Comparison of ENCODE assay signal across 8 mouse cellular contexts in genomic region chr7:49923376-49923775, GRCm38 (mm10). TPM values are rescaled to one million over a fixed set of nuclear protein-coding genes. Genes with fewer than 3 reads are reported as not detected.
DNase-seq lines count a peak whose midpoint lies in the region; ATAC-seq and TF ChIP-seq lines count a peak whose summit lies in the region.

No protein-coding gene starts in this region.

- intact Hi-C loops in heart, postnatal 36 days (cut with DNase I) = loop anchor here (1.0 to 5.0 kb wide), 2 partner anchors 145 to 306 kb away; partner anchors contain the start of gene Prmt3

- 0% methylated on average over 13 of the region's 13 CpGs for WGBS in forebrain, embryonic 16.5 days
- WGBS in lung, embryonic 14.5 days = 1% methylated on average over 13 of the region's 13 CpGs
- WGBS in olfactory bulb, adult 2 months = under 1% methylated on average over 13 of the region's 13 CpGs

- TF ChIP-seq CTCF in ES-Bruce4 (IDR thresholded peaks at IDR 0.05; ENCODE audit: low read depth, low read length) = peak; percentile 99
- peak; percentile 100 for TF ChIP-seq CTCF in layer of hippocampus, adult 2 months (conservative IDR thresholded peaks at IDR 0.05)
- peak; percentile 99 for TF ChIP-seq CTCF in lung, embryonic 14.5 days (IDR thresholded peaks at IDR 0.05; ENCODE audit: low read depth)
- peak; percentile 98 for TF ChIP-seq CTCF in olfactory bulb, adult 2 months (IDR thresholded peaks at IDR 0.05; ENCODE audit: insufficient read depth, low read depth, low read length)

- TF ChIP-seq EP300 in ES-Bruce4 (IDR thresholded peaks at IDR 0.05; ENCODE audit: insufficient read depth, low read depth, low read length) = no peak

- H3K36me3 ChIP-seq in ES-Bruce4 (ENCODE audit: control insufficient read depth, insufficient read depth, low read length, poor library complexity, severe bottlenecking) = no peaks in the 10 kb centered on the region
- no peaks in the 10 kb centered on the region for H3K36me3 ChIP-seq in forebrain, embryonic 16.5 days (ENCODE audit: control insufficient read depth, insufficient read depth)
- no peaks in the 10 kb centered on the region for H3K36me3 ChIP-seq in lung, embryonic 14.5 days (ENCODE audit: insufficient read depth)

- no peak overlapping the region for H3K27ac ChIP-seq in ES-Bruce4 (ENCODE audit: insufficient read depth, low read length)
- H3K27ac ChIP-seq in forebrain, embryonic 16.5 days (ENCODE audit: low read length) = no peak overlapping the region
- H3K27ac ChIP-seq in layer of hippocampus, adult 2 months = peak overlapping the region; percentile 12
- no peak overlapping the region for H3K27ac ChIP-seq in lung, embryonic 14.5 days (ENCODE audit: low read depth)
- H3K27ac ChIP-seq in olfactory bulb, adult 2 months (ENCODE audit: insufficient read depth, low read depth, low read length) = no peak overlapping the region

- peak; percentile 92 for ATAC-seq in forebrain, embryonic 16.5 days
- ATAC-seq in lung, embryonic 14.5 days (ENCODE audit: insufficient read depth) = peak; percentile 84

- TF ChIP-seq POLR2A in ES-Bruce4 (IDR thresholded peaks at IDR 0.05; ENCODE audit: insufficient read depth, low read length) = no peak
- TF ChIP-seq POLR2A in olfactory bulb, adult 2 months (IDR thresholded peaks at IDR 0.05; ENCODE audit: insufficient read depth, low read depth, low read length) = no peak

- peak; percentile 64 for DNase-seq in cerebellum, adult 11 months
- peak; percentile 75 to 78 for DNase-seq in heart, postnatal 36 days
- DNase-seq in layer of hippocampus, adult 2 months (ENCODE audit: low spot score in 2 of 2) = peak; percentile 87
- peak; percentile 94 for DNase-seq in lung, embryonic 14.5 days
- DNase-seq in thymus, adult 18-20 months = peak; percentile 14 to 20

- no peak overlapping the region for H3K9ac ChIP-seq in ES-Bruce4 (ENCODE audit: low read depth, poor library complexity, severe bottlenecking)
- no peak overlapping the region; the same call in 1 of the 2 replicates for H3K9ac ChIP-seq in forebrain, embryonic 16.5 days (replicated peaks; ENCODE audit: low read depth, low read length)
- no peak overlapping the region for H3K9ac ChIP-seq in lung, embryonic 14.5 days

- H3K4me3 ChIP-seq in ES-Bruce4 (ENCODE audit: low read depth, low read length) = no peak overlapping the region
- no peak overlapping the region for H3K4me3 ChIP-seq in forebrain, embryonic 16.5 days (replicated peaks; ENCODE audit: low read length)
- H3K4me3 ChIP-seq in layer of hippocampus, adult 2 months = peak overlapping the region; percentile 40
- H3K4me3 ChIP-seq in lung, embryonic 14.5 days (ENCODE audit: low read depth, low read length) = no peak overlapping the region
- no peak overlapping the region for H3K4me3 ChIP-seq in olfactory bulb, adult 2 months (ENCODE audit: insufficient read depth, low read depth, low read length)

- H3K4me1 ChIP-seq in ES-Bruce4 (ENCODE audit: control insufficient read depth, insufficient read depth, low read length) = no peaks in the 10 kb centered on the region
- 0 out of 2 replicates have a peak, but pooled peaks cover 6% of the 10 kb centered on the region for H3K4me1 ChIP-seq in forebrain, embryonic 16.5 days (replicated peaks; ENCODE audit: control insufficient read depth, insufficient read depth, low read length)
- no peaks in the 10 kb centered on the region for H3K4me1 ChIP-seq in lung, embryonic 14.5 days (ENCODE audit: insufficient read depth)
- peaks cover 6% of the 10 kb centered on the region for H3K4me1 ChIP-seq in olfactory bulb, adult 2 months (ENCODE audit: control insufficient read depth, insufficient read depth, low read length)

- H3K27me3 ChIP-seq in ES-Bruce4 (ENCODE audit: control insufficient read depth, insufficient read depth, low read length, poor library complexity, severe bottlenecking) = no peaks in the 10 kb centered on the region
- peaks cover 41% of the 10 kb centered on the region for H3K27me3 ChIP-seq in forebrain, embryonic 16.5 days (replicated peaks; ENCODE audit: control insufficient read depth, insufficient read depth, low read length)
- H3K27me3 ChIP-seq in lung, embryonic 14.5 days (ENCODE audit: insufficient read depth, low read length) = no peaks in the 10 kb centered on the region

- H3K9me3 ChIP-seq in ES-Bruce4 (replicated peaks; ENCODE audit: control insufficient read depth, insufficient read depth, low read length, poor library complexity, severe bottlenecking) = no peaks in the 10 kb centered on the region
- H3K9me3 ChIP-seq in forebrain, embryonic 16.5 days (ENCODE audit: control insufficient read depth, low read length) = 0 out of 2 replicates have a peak, but pooled peaks cover 3% of the 10 kb centered on the region
- no peaks in the 10 kb centered on the region for H3K9me3 ChIP-seq in lung, embryonic 14.5 days (ENCODE audit: low read depth, low read length)

- H3K4me2 ChIP-seq in forebrain, embryonic 16.5 days (ENCODE audit: low read length) = peak overlapping the region; percentile 43
- H3K4me2 ChIP-seq in lung, embryonic 14.5 days = peak overlapping the region; percentile 5; the same call in 1 of the 2 replicates

RNA-seq across cellular contexts. Expression of gene Slc6a5, which starts 13.4 kb away (rescaled TPM):
- not detected in 2 replicates for polyA plus RNA-seq in ES-Bruce4 (2011; ENCODE audit: insufficient read depth, insufficient read length, low read depth, missing spikeins)
- not detected in 2 replicates for polyA plus RNA-seq in forebrain, embryonic 16.5 days (2015; fragmentation: Nextera tagmentation; extraction: Ambion mirVana)
- total RNA-seq in heart, postnatal 36 days (2021) = not detected
- not detected for total RNA-seq in layer of hippocampus, adult 2 months (2021)
- polyA plus RNA-seq in lung, embryonic 14.5 days (2014; fragmentation: Nextera tagmentation; extraction: Ambion mirVana) = not detected in 2 replicates
- not detected in 2 replicates for polyA plus RNA-seq in olfactory bulb, adult 2 months (2012; ENCODE audit: insufficient read depth, insufficient read length, low replicate concordance, missing spikeins)

RNA-seq across cellular contexts. Expression of gene Nell1, which starts 51.3 kb away (rescaled TPM):
- 0.52 TPM in 1 of 2 replicates, not detected in the other for polyA plus RNA-seq in ES-Bruce4 (2011; ENCODE audit: insufficient read depth, insufficient read length, low read depth, missing spikeins)
- polyA plus RNA-seq in forebrain, embryonic 16.5 days (2015; fragmentation: Nextera tagmentation; extraction: Ambion mirVana) = 11.0 and 14.2 TPM in 2 replicates
- not detected for total RNA-seq in heart, postnatal 36 days (2021)
- total RNA-seq in layer of hippocampus, adult 2 months (2021) = 10 to 100 TPM; 46.2 to 51.7 TPM
- 2.8 and 3.3 TPM in 2 replicates for polyA plus RNA-seq in lung, embryonic 14.5 days (2014; fragmentation: Nextera tagmentation; extraction: Ambion mirVana)
- polyA plus RNA-seq in olfactory bulb, adult 2 months (2012; ENCODE audit: insufficient read depth, insufficient read length, low replicate concordance, missing spikeins) = not detected in 2 replicates

Comparison
In these comparisons a context has a peak if more than half of its experiments do, and no peak if none do; other contexts are left out.
1. DNase-seq: peak in every context shown above with its lines; median percentile 94 in lung, embryonic 14.5 days; 87 in layer of hippocampus, adult 2 months; 76 in heart, postnatal 36 days; 64 in cerebellum, adult 11 months; 17 in thymus, adult 18-20 months.